Mouse (Mus musculus) Patski (cell line): ENCODE measurements around the gene Gbx2. TPM values are rescaled to one million over a fixed set of nuclear protein-coding genes. Genes with fewer than 3 reads are reported as not detected.

Experiments used
- ATAC-seq: fragments of 100-300 bp; one replicate; pipeline ENCODE4 v1.8.0; 2021
- CTCF ChIA-PET: fragments of 350-600 bp; sonication (Branson Sonifier 250); formaldehyde crosslinking; loops from one replicate; lab custom pipeline; 2022; ENCODE audit warnings: inconsistent platforms; lab: Charles Lee
- POLR2A ChIA-PET: fragments of 350-600 bp; sonication (Branson Sonifier 250); formaldehyde crosslinking; loops from one replicate; lab custom pipeline; 2022; ENCODE audit warnings: antibody characterized with exemption, inconsistent platforms; lab: Charles Lee
- DNase-seq: peaks from one replicate; pipeline ENCODE4 v3.0.0-alpha.2; 2011; ENCODE audit warnings: low read depth, low spot score
- H3K27me3 ChIP-seq: fragments of 371-371 bp; one replicate; pipeline ENCODE4 v1.5.1; 2021
- CTCF ChIP-seq: fragments of 100-300 bp; IDR thresholded peaks from one replicate; pipeline ENCODE4 v1.5.1; 2021
- in situ Hi-C: fragments of 300-500 bp; cut with MboI; formaldehyde crosslinking; loops from 3 replicates; pipeline ENCODE4 v1.11.1; 2018; ENCODE audit warnings: low pct_unique_long_range_greater_than_20kb, mixed read lengths
- polyA plus RNA-seq: library from polyadenylated mRNA; unstranded; gene quantifications from one replicate; pipeline ENCODE4 v1.2.3, GENCODE M21; 2021

Gbx2 gene
- polyA plus RNA-seq: 3.4 TPM

- ChIA-PET CTCF (interaction anchor here (1.5 kb wide), 1 partner anchor 167 kb away, joined by 3 read pairs; no protein-coding TSS in a partner anchor), POLR2A (no interaction called here)
- DNase-seq (peak; percentile 31), ATAC-seq (peak; percentile 22)
- in situ Hi-C loops: loop anchor here (5.0 kb wide), 2 partner anchors 159 to 289 kb away; no protein-coding TSS in a partner anchor
- no peak for TF ChIP-seq CTCF
- peaks cover 8% of the 10 kb centered on the region for H3K27me3 ChIP-seq
These were observed at the start of gene Gbx2 for GRCm38 (mm10) chr1:89931120-89931519. Gene Gbx2 (minus strand): TSS chr1:89931179.

GRCm38 (mm10) chr1:89977261-89977660, 46.3 kb upstream of the Gbx2 start:
- ChIA-PET CTCF (no interaction called here), POLR2A (no interaction called here)
- no peak for TF ChIP-seq CTCF
- ATAC-seq (no peak), DNase-seq (no peak)
- peaks cover 35% of the 10 kb centered on the region for H3K27me3 ChIP-seq
- in situ Hi-C loops: no loop called here

- POLR2A ChIA-PET: no interaction called here
- peaks cover 37% of the 10 kb centered on the region for H3K27me3 ChIP-seq
- ATAC-seq (no peak), DNase-seq (no peak)
- in situ Hi-C loops: no loop called here
- CTCF ChIA-PET: no interaction called here
- TF ChIP-seq CTCF: no peak
These were observed 45.4 kb upstream of the Gbx2 start for GRCm38 (mm10) chr1:89976411-89976810.

GRCm38 (mm10) chr1:89974541-89974940, 43.6 kb upstream of the Gbx2 start:
- in situ Hi-C loops: no loop called here
- DNase-seq: no peak
- ChIA-PET CTCF (no interaction called here), POLR2A (no interaction called here)
- no peak for TF ChIP-seq CTCF
- no peak for ATAC-seq
- peaks cover 39% of the 10 kb centered on the region for H3K27me3 ChIP-seq

GRCm38 (mm10) chr1:89971848-89972247, 40.9 kb upstream of the Gbx2 start:
- in situ Hi-C loops: no loop called here
- TF ChIP-seq CTCF: no peak
- peaks cover 50% of the 10 kb centered on the region for H3K27me3 ChIP-seq
- CTCF ChIA-PET: no interaction called here
- DNase-seq (no peak), ATAC-seq (no peak)
- POLR2A ChIA-PET: no interaction called here

- no peak for DNase-seq
- CTCF ChIA-PET: no interaction called here
- H3K27me3 ChIP-seq: peaks cover 42% of the 10 kb centered on the region
- POLR2A ChIA-PET: no interaction called here
- in situ Hi-C loops: no loop called here
- TF ChIP-seq CTCF: no peak
- ATAC-seq: no peak
These were observed 38.7 kb upstream of the Gbx2 start for GRCm38 (mm10) chr1:89969714-89970110.

GRCm38 (mm10) chr1:89969072-89969713, 38.2 kb upstream of the Gbx2 start:
- peaks cover 42% of the 10 kb centered on the region for H3K27me3 ChIP-seq
- ChIA-PET CTCF (no interaction called here), POLR2A (no interaction called here)
- in situ Hi-C loops: no loop called here
- no peak for ATAC-seq
- no peak for TF ChIP-seq CTCF
- no peak for DNase-seq

GRCm38 (mm10) chr1:89968111-89968851, 37.3 kb upstream of the Gbx2 start:
- no peak for TF ChIP-seq CTCF
- DNase-seq: no peak
- ChIA-PET POLR2A (no interaction called here), CTCF (no interaction called here)
- peaks cover 42% of the 10 kb centered on the region for H3K27me3 ChIP-seq
- in situ Hi-C loops: no loop called here
- ATAC-seq: no peak

- in situ Hi-C loops: no loop called here
These were observed 36.6 kb upstream of the Gbx2 start for GRCm38 (mm10) chr1:89967585-89967984.

GRCm38 (mm10) chr1:89964426-89964825, 33.4 kb upstream of the Gbx2 start:
- peaks cover 20% of the 10 kb centered on the region for H3K27me3 ChIP-seq
- ChIA-PET CTCF (no interaction called here), POLR2A (no interaction called here)
- in situ Hi-C loops: no loop called here
- ATAC-seq (no peak), DNase-seq (no peak)
- no peak for TF ChIP-seq CTCF

More at GRCm38 (mm10) chr1:89967585-89967984, 36.6 kb upstream of the Gbx2 start:
- no peak for TF ChIP-seq CTCF
- ChIA-PET CTCF (no interaction called here), POLR2A (no interaction called here)
- no peak for DNase-seq
- no peak for ATAC-seq
- H3K27me3 ChIP-seq: peaks cover 40% of the 10 kb centered on the region

- no peak for DNase-seq
- POLR2A ChIA-PET: no interaction called here
- CTCF ChIA-PET: no interaction called here
- peaks cover 11% of the 10 kb centered on the region for H3K27me3 ChIP-seq
- in situ Hi-C loops: no loop called here
- no peak for ATAC-seq
- TF ChIP-seq CTCF: no peak
These were observed 32.3 kb upstream of the Gbx2 start for GRCm38 (mm10) chr1:89963296-89963695.
